Mouse (Mus musculus): ENCODE measurements around the gene Hist1h2bl.

- TF ChIP-seq CTCF (IDR thresholded peaks at IDR 0.05; ENCODE audit: low read depth) (peak; percentile 86), EP300 (IDR thresholded peaks at IDR 0.05; ENCODE audit: low read depth) (no peak)
Measured at GRCm38 (mm10) chr13:21734010-21734905, 18.3 kb upstream of the Hist1h2bl start.
